Mouse (Mus musculus) forebrain, embryonic 15.5 days (tissue): ENCODE results near the gene Papss1. TPM values are rescaled to one million over a fixed set of nuclear protein-coding genes. Genes with fewer than 3 reads are reported as not detected.

Experiments used
- polyA plus RNA-seq: library from polyadenylated mRNA; unstranded; fragments of >200 nt; fragmentation: Nextera tagmentation; extraction: Ambion mirVana; gene quantifications from 2 replicates; pipeline ENCODE4 v1.2.1, GENCODE M21; 2015

Papss1 gene
- polyA plus RNA-seq, 1 experiment from 2014 or later, result 126 TPM

Other genes with a start within 250 kb of the Papss1 start
- 0.47 and 1.1 TPM in 2 replicates for gene Sgms2, start 73.4 kb upstream of the Papss1 start, polyA plus RNA-seq